Mouse (Mus musculus) cerebellum, postnatal 36 days (tissue): ENCODE data around the gene Foxp1.
A peak's percentile ranks its signal among the peaks of the same experiment; 100 is the strongest.

Source experiments
- DNase-seq, 2 experiments: peaks; one replicate each; pipeline ENCODE4 v3.0.0; 2021 to 2022; ENCODE audit warnings: mixed read lengths in 2 of 2

Gene Foxp1

DNA sequence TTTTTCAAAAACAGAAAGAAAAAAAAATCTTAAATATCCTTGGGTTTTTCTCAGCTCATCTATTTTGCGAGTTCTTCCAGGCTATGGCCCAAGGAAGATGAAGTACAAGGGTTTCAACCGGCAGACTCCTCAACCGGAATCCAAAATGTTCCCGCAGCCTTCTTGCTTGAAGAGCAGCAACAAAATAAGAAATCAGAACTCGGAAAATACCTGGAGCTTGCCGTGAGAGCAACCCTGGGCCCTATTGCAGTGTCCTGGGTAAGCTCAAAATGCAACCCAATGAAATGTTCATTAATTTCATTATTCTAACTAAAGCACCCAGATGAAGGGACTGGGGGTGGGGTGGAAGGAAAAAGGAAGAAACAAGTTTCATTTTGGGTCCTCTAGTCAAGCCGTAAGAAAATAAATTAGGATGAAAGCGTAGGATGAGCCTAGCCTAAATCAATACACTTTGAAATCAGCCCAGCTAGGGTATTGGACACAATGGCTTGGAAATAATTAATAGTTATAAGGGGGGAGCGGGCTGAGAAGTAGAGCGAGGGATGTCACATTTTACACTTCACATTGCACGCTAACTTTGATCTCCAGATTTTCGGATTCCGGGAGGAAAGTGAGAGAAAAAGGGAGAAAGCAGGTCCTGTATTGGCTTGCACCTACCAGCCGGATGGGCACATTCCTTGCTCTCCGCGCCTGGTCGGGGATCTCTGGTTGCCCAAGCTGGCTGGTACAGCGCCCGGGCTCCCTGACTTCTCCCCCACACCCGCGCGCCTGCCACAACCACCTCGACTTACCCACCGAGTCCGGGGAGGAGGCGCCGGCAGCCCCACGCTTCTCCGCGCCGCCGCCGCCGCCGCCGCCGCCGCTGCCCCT lies 2.5 kb downstream of the Foxp1 start:
- DNase-seq = peak; percentile 28 to 36

- DNase-seq = no peak
Observed at GRCm38 (mm10) chr6:99519052-99519451, 3.5 kb downstream of the Foxp1 start.

GRCm38 (mm10) chr6:99515667-99516199 lies 6.8 kb downstream of the Foxp1 start:
- no peak for DNase-seq

GRCm38 (mm10) chr6:99511862-99512261 lies 10.7 kb downstream of the Foxp1 start:
- no peak for DNase-seq

DNA sequence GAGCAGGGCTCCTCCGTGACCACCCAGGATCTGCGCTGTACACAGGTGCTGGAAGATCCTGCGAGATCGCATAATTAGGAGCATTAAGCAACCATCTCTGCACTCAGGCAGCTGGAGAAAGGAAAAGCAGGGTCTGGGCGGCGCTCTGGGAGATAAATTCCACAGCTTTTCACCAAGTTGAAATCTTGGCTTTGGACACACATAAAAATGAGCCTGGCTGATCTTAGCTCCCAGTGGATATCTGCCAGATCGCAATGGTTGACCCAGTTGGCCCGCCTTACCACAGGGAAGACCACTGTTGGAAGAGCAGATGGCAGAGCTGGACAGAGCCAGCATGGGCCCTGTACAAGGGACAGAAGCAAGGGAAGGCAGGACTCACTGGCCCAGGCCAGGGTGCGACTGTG lies 13.3 kb downstream of the Foxp1 start:
- peak; percentile 81 to 83 for DNase-seq

DNA sequence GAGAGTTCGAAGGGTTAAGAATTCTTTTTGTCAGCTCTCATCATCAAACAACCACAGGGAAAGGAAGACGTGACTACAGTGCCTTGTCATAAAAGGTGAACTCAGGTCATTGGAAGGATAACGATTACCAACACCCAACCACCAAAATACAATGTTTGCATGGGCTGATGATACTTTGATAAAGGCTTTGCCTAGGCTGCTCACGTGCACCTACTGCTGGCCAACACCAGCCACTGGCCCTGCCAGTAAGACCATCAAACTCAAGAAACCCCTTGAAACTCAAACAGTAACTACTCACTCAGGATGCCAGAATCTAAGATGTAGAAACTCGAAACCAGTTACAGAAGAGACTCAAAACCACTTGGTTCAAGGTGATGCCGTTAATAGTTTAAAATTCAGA lies 15.7 kb downstream of the Foxp1 start:
- DNase-seq = no peak

DNA sequence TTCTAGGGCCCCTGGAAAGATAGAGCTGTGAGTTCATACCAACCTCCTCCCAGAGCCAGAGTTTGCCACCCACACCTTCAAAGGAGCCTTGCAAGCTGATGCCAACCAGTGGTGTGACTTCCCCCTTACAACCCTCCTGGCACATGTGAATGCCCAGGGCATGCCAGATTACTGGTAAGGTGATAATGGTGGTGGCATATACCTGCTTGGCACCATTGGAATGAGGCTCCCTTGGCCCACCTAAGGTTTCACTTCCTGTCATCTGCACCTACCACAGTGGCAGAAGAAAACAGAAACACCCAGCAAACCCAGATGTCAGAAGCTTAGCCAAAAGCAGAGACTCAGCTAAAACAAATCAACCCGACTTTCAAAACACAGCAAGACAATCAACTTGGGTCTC lies 18.8 kb downstream of the Foxp1 start:
- DNase-seq = no peak

GRCm38 (mm10) chr6:99502727-99503126 lies 19.8 kb downstream of the Foxp1 start:
- no peak for DNase-seq

DNA sequence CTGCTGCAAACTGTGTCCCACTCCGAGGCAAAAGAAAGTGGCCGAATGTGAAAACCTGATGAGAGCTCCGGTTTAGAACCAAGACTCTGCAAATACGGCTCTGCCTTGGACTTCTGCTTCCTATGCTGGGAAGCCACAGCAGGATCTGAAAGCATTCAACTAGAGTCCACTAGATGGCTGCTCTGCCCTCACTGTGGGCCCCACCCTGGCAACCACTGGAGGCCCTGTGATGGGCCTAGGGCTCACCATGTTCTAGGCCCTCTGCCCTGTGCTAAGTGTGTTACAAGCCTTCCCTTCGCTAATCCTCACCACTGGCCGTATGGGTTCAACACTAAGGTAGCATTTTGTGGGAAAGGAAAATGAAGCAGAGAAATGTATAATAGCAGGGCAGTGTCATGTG lies 20.2 kb downstream of the Foxp1 start:
- no peak for DNase-seq

GRCm38 (mm10) chr6:99500570-99501270 lies 21.8 kb downstream of the Foxp1 start:
- no peak for DNase-seq

GRCm38 (mm10) chr6:99498082-99498481 lies 24.4 kb downstream of the Foxp1 start:
- DNase-seq = no peak

DNA sequence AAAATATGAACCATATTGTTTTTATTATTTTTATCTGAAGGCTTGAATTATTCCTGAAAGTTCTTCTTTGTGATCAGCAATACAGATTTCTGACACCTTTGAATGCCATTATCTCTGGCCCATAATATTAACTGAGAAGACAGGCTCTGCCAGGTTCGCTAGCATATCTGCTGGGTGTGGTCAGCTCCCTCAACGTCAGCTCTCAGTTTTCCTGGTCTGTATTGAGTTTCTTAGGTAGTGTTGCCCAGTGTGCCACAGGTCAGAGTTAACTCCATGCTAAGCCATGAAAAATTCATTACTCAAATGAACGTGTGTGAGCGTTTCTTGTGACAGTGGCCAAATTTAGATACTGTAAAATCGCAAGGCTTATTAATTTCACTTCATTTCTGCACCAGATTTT lies 26.4 kb downstream of the Foxp1 start:
- no peak for DNase-seq

DNA sequence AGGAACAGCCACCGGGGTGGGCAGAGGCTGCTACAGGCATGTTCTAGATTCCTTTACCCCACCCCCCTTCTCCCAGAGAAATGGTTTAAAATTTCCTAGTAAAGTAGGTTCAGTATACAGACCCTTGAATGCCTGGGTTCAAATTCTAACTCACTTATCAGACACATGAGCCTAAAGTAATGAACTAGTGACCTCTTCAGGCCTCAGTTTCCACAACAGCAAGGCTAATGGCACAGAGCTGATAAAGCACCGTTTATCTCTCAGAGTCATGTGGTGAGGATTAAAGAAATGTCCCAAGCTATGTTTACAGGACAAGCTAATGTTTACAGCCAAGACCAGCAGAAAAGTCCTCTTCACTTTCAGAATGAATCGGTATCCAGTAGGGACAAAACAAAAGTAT lies 29.6 kb downstream of the Foxp1 start:
- no peak for DNase-seq

DNA sequence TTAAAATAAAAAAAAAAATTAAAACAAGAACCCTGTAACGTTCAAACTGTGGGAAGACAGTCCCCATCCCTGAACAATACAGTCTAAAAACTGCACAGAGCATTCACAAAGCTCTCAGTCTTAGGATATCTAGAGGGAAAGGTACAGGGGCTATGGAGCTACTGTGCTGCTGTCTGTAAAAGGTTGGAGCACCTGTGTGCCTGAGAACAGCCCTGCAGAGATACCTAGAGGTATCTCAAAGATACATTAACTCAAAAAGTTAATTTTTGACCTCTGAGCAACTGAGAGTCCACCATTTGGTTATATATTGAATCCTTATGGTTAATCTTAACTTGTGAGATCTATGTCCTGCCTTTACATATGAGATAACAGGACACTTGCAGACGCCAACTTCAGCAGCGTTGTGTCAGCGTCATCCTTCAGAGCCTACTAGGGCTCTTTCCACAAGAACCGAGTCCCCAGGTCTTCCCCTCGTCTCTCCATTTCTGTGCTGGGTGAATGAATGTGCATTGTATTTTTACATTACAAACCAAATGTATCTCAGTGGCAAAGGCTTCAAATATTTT lies 30.5 kb downstream of the Foxp1 start:
- DNase-seq = no peak

GRCm38 (mm10) chr6:99491146-99491545 lies 31.4 kb downstream of the Foxp1 start:
- DNase-seq = no peak

- no peak for DNase-seq
Observed at GRCm38 (mm10) chr6:99489900-99490648, 32.4 kb downstream of the Foxp1 start.

DNA sequence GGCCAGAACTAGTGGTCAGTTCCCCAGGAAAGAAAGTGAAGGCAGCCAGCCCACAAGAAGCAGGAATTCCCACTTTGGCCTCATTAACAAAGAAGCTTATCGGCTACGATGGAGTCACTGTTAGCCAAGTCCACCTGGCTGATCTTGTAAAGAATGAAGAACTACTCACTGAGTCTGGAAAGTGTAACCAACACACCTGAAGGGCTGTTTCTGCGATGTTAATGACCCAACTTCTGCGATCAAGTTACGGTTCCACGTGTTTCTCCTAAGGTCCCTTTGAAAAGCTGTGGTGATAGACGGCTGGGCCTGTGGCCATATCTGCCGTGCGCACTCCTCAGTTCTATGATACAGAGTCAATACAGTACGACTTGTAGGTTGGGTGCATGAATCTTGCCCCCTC lies 33.1 kb downstream of the Foxp1 start:
- DNase-seq = no peak

DNA sequence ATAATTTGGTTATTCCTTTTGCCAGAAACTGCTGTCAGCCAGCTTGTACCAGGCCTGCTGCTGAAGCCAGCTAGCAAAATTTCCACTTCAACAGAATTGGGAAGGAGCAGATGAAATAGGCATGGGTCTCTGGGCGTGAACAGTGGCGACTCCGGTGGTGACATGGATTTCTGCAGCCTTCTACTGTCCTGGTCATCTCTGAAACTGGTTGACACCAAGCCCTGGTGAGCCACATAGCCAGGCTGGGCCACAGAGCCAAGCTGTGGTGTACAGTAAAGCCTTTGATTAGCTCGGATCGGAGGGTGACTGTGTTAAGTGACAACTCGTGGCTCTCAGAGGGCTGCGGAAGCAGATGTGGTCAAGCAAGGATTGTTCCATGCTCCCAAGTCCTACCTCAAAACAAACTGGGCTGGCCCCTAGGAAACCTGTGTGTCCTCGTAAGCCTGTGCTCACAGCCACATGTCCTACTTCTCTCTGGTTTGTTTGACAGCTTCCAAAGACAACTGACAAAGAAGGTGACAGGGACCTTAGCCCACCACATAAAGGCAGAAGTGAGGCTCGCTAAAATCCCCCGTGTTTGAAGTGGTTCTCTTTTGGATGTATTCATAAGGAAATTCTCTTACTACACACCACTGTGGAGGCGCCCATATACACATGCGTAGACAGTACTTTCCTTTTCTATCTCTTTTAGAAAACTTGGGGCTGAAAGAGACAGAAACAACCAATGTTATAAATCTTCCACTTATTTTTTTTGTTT lies 36.5 kb downstream of the Foxp1 start:
- DNase-seq = peak; percentile 35 to 37

GRCm38 (mm10) chr6:99485217-99485883 lies 37.2 kb downstream of the Foxp1 start:
- peak; percentile 21 to 23 for DNase-seq

DNA sequence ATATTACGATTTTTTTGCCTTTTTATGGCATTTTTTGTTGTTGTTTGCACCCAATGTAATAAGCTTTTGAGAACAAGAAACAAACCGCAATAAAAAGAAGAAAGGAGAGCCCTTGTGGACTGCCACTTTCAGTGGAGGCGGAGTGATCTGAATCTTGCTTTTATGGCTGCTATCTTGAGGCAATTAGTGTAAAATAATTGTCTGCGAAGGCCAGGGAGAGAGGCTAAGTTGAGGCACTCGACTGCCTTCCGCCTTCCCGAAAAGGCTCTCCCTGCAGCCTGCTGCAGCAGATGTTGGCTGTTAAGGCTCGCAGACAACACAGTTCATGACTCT lies 37.7 kb downstream of the Foxp1 start:
- DNase-seq = no peak

GRCm38 (mm10) chr6:99484197-99484725 lies 38.3 kb downstream of the Foxp1 start:
- DNase-seq = no peak
